Mouse (Mus musculus) liver, postnatal 0 days (tissue): ENCODE measurements around the gene Hivep1. TPM values are rescaled to one million over a fixed set of nuclear protein-coding genes. Genes with fewer than 3 reads are reported as not detected.

Experiments
- ATAC-seq: fragments of 200-750 bp; cut with Nextera tagmentation; 2 replicates; pipeline ENCODE4 v1.8.0; 2017; ENCODE audit warnings: mild to moderate bottlenecking, moderate library complexity
- DNase-seq: peaks from one replicate; pipeline ENCODE4 v3.0.0-alpha.2; 2016
- H3K27ac ChIP-seq: fragments of 300-500 bp; sonication (generic); 2 replicates; pipeline ENCODE4 v1.5.1; 2014; ENCODE audit warnings: antibody characterized with exemption, moderate library complexity, mild to moderate bottlenecking, low read depth
- H3K27me3 ChIP-seq: fragments of 300-500 bp; sonication (generic); 2 replicates; pipeline ENCODE4 v1.6.1; 2014; ENCODE audit warnings: low read length, control low read depth, mixed read lengths; ENCODE audit not compliant: insufficient read depth
- H3K36me3 ChIP-seq: fragments of 300-500 bp; sonication (generic); replicated peaks from 2 replicates; pipeline ENCODE4 v1.6.1; 2014; ENCODE audit warnings: mild to moderate bottlenecking, control low read depth, low read length, moderate library complexity, mixed read lengths; ENCODE audit not compliant: insufficient read depth
- H3K4me1 ChIP-seq: fragments of 300-500 bp; sonication (generic); 2 replicates; pipeline ENCODE4 v1.6.1; 2014; ENCODE audit warnings: antibody characterized with exemption, mild to moderate bottlenecking, control low read depth; ENCODE audit not compliant: insufficient read depth
- H3K4me2 ChIP-seq: fragments of 300-500 bp; sonication (generic); 2 replicates; pipeline ENCODE4 v1.6.1; 2014; ENCODE audit warnings: low read depth, mild to moderate bottlenecking, low read length, moderate library complexity, mixed read lengths
- H3K4me3 ChIP-seq: fragments of 300-500 bp; sonication (generic); 2 replicates; pipeline ENCODE4 v1.5.1; 2014; ENCODE audit warnings: low read depth, low read length
- H3K9ac ChIP-seq: fragments of 300-500 bp; sonication (generic); replicated peaks from 2 replicates; pipeline ENCODE4 v1.6.1; 2014; ENCODE audit warnings: mild to moderate bottlenecking, moderate library complexity
- H3K9me3 ChIP-seq: fragments of 300-500 bp; sonication (generic); 2 replicates; pipeline ENCODE4 v1.6.1; 2016; ENCODE audit warnings: mild to moderate bottlenecking, control low read depth, low read length, mixed read lengths
- CTCF ChIP-seq: sonication (generic); IDR thresholded peaks from 2 replicates; pipeline ENCODE4 v1.5.1; 2016; ENCODE audit warnings: antibody characterized with exemption, low read depth
- EP300 ChIP-seq: IDR thresholded peaks from 2 replicates; pipeline ENCODE4 v1.6.1; 2016; ENCODE audit warnings: antibody characterized with exemption, low read depth, mild to moderate bottlenecking
- WGBS: fragments of 180-500 bp; shearing (Covaris S2); extraction: QIAGEN DNeasy Blood & Tissue Kit; methylation state at CpG from one replicate; pipeline ENCODE4 v1.1.7; 2014; ENCODE audit not compliant: insufficient replicate concordance; 5-methylcytosine and 5-hydroxymethylcytosine counted together
- polyA plus RNA-seq: library from polyadenylated mRNA; unstranded; fragments of >200 nt; fragmentation: Nextera tagmentation; extraction: Ambion mirVana; gene quantifications from 2 replicates; pipeline ENCODE4 v1.2.1, GENCODE M21; 2015

Gene Hivep1
- polyA plus RNA-seq, 1 experiment from 2014 or later = 3.1 TPM

GRCm38 (mm10) chr13:42080131-42080916 lies 28.5 kb downstream of the Hivep1 start:
- Histone ChIP-seq H3K36me3 (peaks cover 6% of the 10 kb centered on the region), H3K9ac (no peak overlapping the region), H3K4me2 (no peak overlapping the region), H3K27ac (no peak overlapping the region), H3K9me3 (no peaks in the 10 kb centered on the region), H3K4me3 (no peak overlapping the region), H3K4me1 (peaks cover 7% of the 10 kb centered on the region), H3K27me3 (no peaks in the 10 kb centered on the region)
- TF ChIP-seq EP300 (no peak), CTCF (no peak)
- ATAC-seq (no peak), DNase-seq (no peak)
- WGBS = 59% methylated on average over 10 of the region's 10 CpGs

GRCm38 (mm10) chr13:42088339-42088738 lies 36.5 kb downstream of the Hivep1 start:
- peak; percentile 96 for ATAC-seq
- no peak overlapping the region for H3K4me3 ChIP-seq
- peak overlapping the region; percentile 93 for H3K27ac ChIP-seq
- no peaks in the 10 kb centered on the region; the same call in 1 of the 2 replicates for H3K36me3 ChIP-seq
- H3K4me2 ChIP-seq = no peak overlapping the region
- H3K9ac ChIP-seq = no peak overlapping the region
- peak; percentile 24; the same call in 1 of the 2 replicates for TF ChIP-seq CTCF
- TF ChIP-seq EP300 = peak; percentile 53; the same call in 1 of the 2 replicates
- no peaks in the 10 kb centered on the region for H3K27me3 ChIP-seq
- peaks cover 4% of the 10 kb centered on the region for H3K4me1 ChIP-seq
- no peaks in the 10 kb centered on the region for H3K9me3 ChIP-seq
- DNase-seq = peak; percentile 47
- 45% methylated on average over 5 of the region's 5 CpGs for WGBS

- peak; percentile 61 for ATAC-seq
- H3K9ac ChIP-seq = no peak overlapping the region
Observed at GRCm38 (mm10) chr13:42089025-42089424, 37.2 kb downstream of the Hivep1 start.

GRCm38 (mm10) chr13:42090751-42091150 lies 38.9 kb downstream of the Hivep1 start:
- Histone ChIP-seq H3K9me3 (no peaks in the 10 kb centered on the region), H3K9ac (no peak overlapping the region), H3K36me3 (no peaks in the 10 kb centered on the region; the same call in 1 of the 2 replicates), H3K4me2 (no peak overlapping the region), H3K4me1 (peaks cover 9% of the 10 kb centered on the region), H3K27ac (no peak overlapping the region), H3K4me3 (no peak overlapping the region), H3K27me3 (no peaks in the 10 kb centered on the region)
- ATAC-seq (no peak), DNase-seq (no peak)
- TF ChIP-seq EP300 (no peak), CTCF (no peak)
- 75% methylated on average over 5 of the region's 5 CpGs for WGBS

More at GRCm38 (mm10) chr13:42089025-42089424, 37.2 kb downstream of the Hivep1 start:
- no peak for TF ChIP-seq EP300
- no peak for TF ChIP-seq CTCF
- no peak for DNase-seq
- Histone ChIP-seq H3K4me1 (peaks cover 7% of the 10 kb centered on the region), H3K36me3 (no peaks in the 10 kb centered on the region; the same call in 1 of the 2 replicates), H3K4me2 (no peak overlapping the region), H3K27me3 (no peaks in the 10 kb centered on the region), H3K27ac (peak overlapping the region; percentile 82), H3K9me3 (no peaks in the 10 kb centered on the region), H3K4me3 (no peak overlapping the region)
- 50% methylated on average over 8 of the region's 8 CpGs for WGBS

- ATAC-seq (no peak), DNase-seq (no peak)
- Histone ChIP-seq H3K36me3 (no peaks in the 10 kb centered on the region; the same call in 1 of the 2 replicates), H3K27me3 (no peaks in the 10 kb centered on the region), H3K4me2 (no peak overlapping the region), H3K4me3 (no peak overlapping the region), H3K9ac (no peak overlapping the region), H3K27ac (no peak overlapping the region), H3K4me1 (peaks cover 16% of the 10 kb centered on the region), H3K9me3 (no peaks in the 10 kb centered on the region)
- 58% methylated on average over 8 of the region's 8 CpGs for WGBS
- TF ChIP-seq CTCF (no peak), EP300 (no peak)
Observed at GRCm38 (mm10) chr13:42092392-42093139, 40.7 kb downstream of the Hivep1 start.
